Mouse (Mus musculus) ZHBTc4 (cell line): Measurements from ENCODE around the gene Atp5j.

Source experiments
- DNase-seq: peaks from one replicate; pipeline ENCODE4 v3.0.0-alpha.2; 2011; ENCODE audit warnings: low read depth, low spot score

Gene Atp5j

GRCm38 (mm10) chr16:84835441-84835822 is at the start of gene Atp5j:
Gene Atp5j (minus strand): TSS chr16:84835625.
- DNase-seq = peak; percentile 64

- no peak for DNase-seq
Observed at GRCm38 (mm10) chr16:84884572-84884971, 49.1 kb upstream of the Atp5j start.

GRCm38 (mm10) chr16:84881754-84882321 is 46.4 kb upstream of the Atp5j start:
- no peak for DNase-seq

GRCm38 (mm10) chr16:84881168-84881567 is 45.7 kb upstream of the Atp5j start:
- no peak for DNase-seq

GRCm38 (mm10) chr16:84879146-84879545 is 43.7 kb upstream of the Atp5j start:
- peak; percentile 91 for DNase-seq

- no peak for DNase-seq
Observed at GRCm38 (mm10) chr16:84876082-84876481, 40.7 kb upstream of the Atp5j start.

GRCm38 (mm10) chr16:84875718-84876035 is 40.3 kb upstream of the Atp5j start:
- no peak for DNase-seq

GRCm38 (mm10) chr16:84875012-84875717 is 39.7 kb upstream of the Atp5j start:
- DNase-seq = no peak

GRCm38 (mm10) chr16:84873805-84874204 is 38.4 kb upstream of the Atp5j start:
- no peak for DNase-seq

- no peak for DNase-seq
Observed at GRCm38 (mm10) chr16:84864656-84865055, 29.2 kb upstream of the Atp5j start.

- DNase-seq = no peak
Observed at GRCm38 (mm10) chr16:84853492-84853891, 18.1 kb upstream of the Atp5j start.

GRCm38 (mm10) chr16:84838576-84838975 is 3.2 kb upstream of the Atp5j start:
- peak; percentile 51 for DNase-seq

GRCm38 (mm10) chr16:84835823-84836743 is 658 bp upstream of the Atp5j start:
- peak; percentile 93 for DNase-seq

GRCm38 (mm10) chr16:84834745-84835440 is 532 bp downstream of the Atp5j start, which contains the start of gene Gabpa:
Gene Gabpa (plus strand): TSS chr16:84834925.
- peak; percentile 99 for DNase-seq

- no peak for DNase-seq
Observed at GRCm38 (mm10) chr16:84834344-84834743, 1.1 kb downstream of the Atp5j start.

GRCm38 (mm10) chr16:84832736-84833135 is 2.7 kb downstream of the Atp5j start:
- DNase-seq = no peak

- no peak for DNase-seq
Observed at GRCm38 (mm10) chr16:84831696-84832095, 3.7 kb downstream of the Atp5j start.

GRCm38 (mm10) chr16:84825009-84825408 is 10.4 kb downstream of the Atp5j start:
- peak; percentile 90 for DNase-seq

- DNase-seq = peak; percentile 70
Observed at GRCm38 (mm10) chr16:84817423-84817822, 18.0 kb downstream of the Atp5j start.

GRCm38 (mm10) chr16:84814511-84814910 is 20.9 kb downstream of the Atp5j start:
- no peak for DNase-seq

- no peak for DNase-seq
Observed at GRCm38 (mm10) chr16:84813852-84814251, 21.6 kb downstream of the Atp5j start.

GRCm38 (mm10) chr16:84810254-84810653 is 25.2 kb downstream of the Atp5j start:
- no peak for DNase-seq
